Mouse (Mus musculus) gastrocnemius, postnatal 4 days (tissue): Measurements from ENCODE around the gene Etl4. TPM values are rescaled to one million over a fixed set of nuclear protein-coding genes. Genes with fewer than 3 reads are reported as not detected.
"Not testable (repeated sequence)": the region's sequence is repeated elsewhere in the genome, so short reads cannot be mapped to it uniquely, and the experiment has no call there.

Experiments used
- DNase-seq, 2 experiments: peaks; one replicate each; pipeline ENCODE4 v3.0.0; 2021 to 2022; ENCODE audit warnings: low spot score in 2 of 2, mixed read lengths in 2 of 2
- total RNA-seq, 2 experiments: library from RNA; stranded (reverse); gene quantifications; 2 replicates each; pipeline ENCODE4 v1.2.3; 2021

Etl4 gene
- total RNA-seq, 2 experiments from 2014 or later: 32.9 to 38.3 TPM

DNA sequence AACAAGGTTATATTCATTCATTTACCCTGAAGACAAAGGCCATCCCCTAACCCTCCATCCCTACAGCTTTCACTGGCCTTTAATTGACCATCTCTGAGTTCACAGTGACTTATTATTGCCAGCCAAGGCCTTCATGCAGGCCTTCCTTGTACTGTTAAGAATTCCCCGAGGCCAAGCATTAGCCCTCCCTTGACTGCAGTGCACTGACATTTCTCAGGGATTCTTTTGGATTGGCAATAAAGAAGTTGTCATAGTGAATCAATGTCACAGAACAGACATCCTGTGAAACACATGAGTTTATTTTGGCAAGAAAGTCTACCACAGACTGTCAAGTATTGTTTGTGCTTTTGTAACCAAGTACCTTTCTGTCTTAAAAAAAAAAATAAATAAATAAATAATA lies 257.5 kb downstream of the Etl4 start:
- DNase-seq: no peak

GRCm38 (mm10) chr2:20167566-20167965 lies 258.0 kb downstream of the Etl4 start:
- DNase-seq: no peak

DNA sequence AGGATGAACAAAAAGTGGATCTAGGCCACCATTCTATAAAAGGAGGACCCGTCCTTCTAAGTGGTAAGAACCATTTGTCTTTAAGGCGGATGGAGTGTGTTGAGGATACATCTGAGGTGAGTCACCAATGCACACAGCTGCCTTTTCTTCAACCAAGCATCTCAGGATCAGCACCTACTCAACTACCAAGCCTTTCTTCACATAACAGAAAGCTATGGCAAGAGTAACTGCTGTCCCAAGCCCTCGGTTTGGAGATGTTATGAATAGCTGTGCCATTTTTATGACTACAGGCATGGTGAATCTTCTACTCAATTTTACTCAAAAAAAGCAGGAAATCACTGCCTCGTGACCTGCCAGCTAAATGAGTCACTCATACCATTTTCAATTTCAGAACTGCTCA lies 258.6 kb downstream of the Etl4 start:
- DNase-seq: no peak

- DNase-seq: not testable (repeated sequence)
These were observed 267.0 kb downstream of the Etl4 start for GRCm38 (mm10) chr2:20176456-20177184.

DNA sequence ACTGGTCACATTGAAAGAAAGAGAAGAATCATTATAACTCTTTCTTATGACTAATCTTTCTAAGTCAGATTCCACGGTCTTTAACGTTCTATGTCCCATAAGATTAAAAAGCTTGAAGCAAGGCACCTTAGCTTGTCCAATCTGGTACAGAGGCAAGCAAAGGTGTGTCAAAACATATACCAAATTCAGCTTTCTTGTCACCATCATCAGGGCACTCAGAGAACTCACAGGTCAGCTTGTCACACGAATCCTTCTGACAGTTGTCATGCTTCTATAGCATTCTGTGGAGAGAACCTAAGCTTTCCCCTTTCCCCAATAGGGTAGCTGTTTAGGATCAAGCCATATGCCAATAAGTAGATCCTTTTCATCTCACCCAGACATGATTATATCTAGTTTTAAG lies 267.7 kb downstream of the Etl4 start:
- DNase-seq: not testable (repeated sequence)

DNA sequence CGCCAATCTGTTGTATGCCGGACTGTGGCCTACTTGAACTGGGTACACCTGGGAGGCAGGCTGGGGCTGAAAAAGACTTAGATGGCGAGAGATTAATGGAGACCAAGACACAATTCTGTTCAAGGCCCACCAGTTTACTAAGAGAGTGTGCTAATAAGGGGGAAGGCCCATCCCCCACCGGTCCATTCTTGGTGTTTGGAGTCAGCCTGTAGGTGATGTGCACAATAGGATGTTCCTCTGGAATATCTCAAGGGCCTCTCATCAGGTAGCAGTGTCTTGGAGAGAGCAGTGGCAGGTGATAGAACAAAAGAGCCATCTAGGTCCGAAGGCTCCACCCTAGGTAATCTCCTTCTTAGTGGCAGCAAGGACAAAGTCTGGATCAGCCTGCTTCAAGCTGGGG lies 271.0 kb downstream of the Etl4 start:
- DNase-seq: not testable (repeated sequence)

DNA sequence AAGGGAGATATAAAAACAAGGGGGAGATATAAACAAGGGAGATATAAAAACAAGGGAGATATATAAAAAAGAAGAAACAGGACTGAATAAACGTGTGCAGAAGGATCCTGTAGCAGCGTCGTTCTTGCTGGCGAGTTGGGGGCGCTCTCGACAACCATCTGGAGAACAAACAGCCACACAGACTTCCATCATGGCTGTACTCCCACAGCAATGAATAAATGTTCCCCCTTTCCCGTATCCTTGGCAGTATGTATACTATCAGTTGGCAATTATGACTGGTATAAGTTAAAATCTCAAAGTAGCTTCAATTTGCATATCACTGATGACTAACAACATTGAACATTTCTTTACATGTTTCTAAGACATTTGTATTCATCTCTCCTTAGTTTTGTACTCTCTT lies 277.6 kb downstream of the Etl4 start:
- not testable (repeated sequence) for DNase-seq

DNA sequence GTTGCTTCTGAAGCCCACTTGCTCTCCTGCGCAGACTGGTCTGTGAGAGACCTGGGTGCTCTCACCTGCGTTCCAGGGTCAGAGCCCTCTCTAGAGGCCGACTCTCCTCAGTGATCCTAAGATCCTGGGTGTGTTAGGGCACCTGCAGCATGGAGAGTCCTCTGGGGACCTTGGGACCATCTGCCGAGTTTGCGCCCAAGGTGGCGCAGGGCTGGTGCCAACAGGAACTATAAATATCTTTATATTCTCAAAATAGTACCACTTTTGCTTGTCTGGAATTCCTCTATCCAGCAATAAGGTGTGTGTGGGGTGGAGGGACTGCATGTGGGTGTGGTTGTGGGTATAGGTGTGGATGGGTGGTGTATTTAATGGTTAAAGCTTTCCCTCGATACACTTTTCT lies 293.4 kb downstream of the Etl4 start:
- DNase-seq: no peak

DNA sequence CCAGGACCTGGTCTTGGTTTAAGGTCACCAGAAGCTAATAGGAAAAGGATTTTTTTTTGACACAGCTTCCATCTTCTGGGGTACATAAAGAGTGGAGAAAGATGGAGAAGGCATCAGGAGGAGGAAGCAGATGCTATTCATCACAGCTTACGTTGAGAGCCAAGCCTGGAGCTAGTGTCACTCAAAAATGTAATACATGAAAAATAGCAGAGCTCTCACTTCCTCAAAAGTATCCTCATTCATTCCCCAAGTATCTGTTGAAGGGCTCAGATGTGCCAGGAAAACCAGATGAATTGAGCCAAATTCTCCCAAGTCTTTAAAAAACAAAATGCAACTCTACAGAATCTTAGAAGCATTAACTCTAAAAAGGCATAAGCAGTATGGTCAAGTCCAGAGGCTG lies 297.1 kb downstream of the Etl4 start:
- DNase-seq: no peak

- DNase-seq: no peak
These were observed 299.2 kb downstream of the Etl4 start for GRCm38 (mm10) chr2:20208683-20209194.

DNA sequence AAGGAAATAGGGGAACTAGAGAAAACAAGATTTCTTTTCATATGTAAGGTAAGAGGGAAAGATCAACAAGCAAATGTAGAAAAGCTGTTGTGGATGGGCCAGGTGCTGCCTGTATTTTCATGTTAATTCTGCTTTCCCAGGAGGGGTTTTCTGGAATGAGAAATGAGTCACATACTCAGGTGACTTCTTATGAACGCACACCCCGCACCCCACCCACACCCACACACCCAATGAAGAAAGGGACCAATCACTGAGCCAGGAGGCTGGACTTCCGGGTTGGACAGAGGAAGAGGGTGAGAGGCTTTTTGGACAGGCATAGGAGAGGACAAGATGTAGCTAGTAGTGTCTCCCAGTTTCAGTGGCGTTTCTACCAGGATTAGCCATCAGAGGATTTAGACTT lies 299.8 kb downstream of the Etl4 start:
- no peak for DNase-seq

GRCm38 (mm10) chr2:20216275-20216674 lies 306.7 kb downstream of the Etl4 start:
- no peak for DNase-seq

DNA sequence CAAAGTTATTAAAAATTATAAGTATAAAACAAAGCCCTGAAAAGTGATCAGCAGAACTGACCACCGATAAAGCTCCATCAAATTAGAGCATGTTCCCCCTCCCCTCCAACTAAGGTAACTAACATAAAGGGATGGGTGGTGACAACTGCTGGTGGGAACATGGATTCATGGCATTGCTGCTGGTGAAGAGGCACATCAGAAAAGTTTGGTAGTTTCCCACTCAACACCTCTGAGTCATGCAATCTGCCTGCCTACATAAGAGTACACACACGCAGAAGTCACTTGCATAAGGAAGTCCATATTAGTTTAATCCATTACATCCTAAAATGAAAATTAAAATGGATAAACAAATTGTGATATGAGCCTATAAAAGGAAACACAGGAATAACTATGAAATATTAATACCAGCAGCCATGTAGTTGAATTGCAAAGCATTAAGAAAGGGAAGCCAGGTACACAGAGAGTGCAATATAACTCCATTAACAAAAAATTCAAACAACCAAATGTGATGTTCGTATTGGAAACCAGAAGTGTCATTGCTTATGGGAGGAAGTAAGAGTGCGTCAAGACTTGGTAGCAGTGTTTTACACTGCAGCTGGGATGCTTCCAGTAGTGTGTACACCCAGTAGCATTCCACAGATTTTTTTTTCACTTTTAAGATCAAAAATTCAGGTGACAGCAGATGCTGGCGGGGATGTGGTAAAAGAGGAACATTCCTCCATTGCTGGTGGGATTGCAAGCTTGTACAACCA lies 307.3 kb downstream of the Etl4 start:
- DNase-seq: no peak

DNA sequence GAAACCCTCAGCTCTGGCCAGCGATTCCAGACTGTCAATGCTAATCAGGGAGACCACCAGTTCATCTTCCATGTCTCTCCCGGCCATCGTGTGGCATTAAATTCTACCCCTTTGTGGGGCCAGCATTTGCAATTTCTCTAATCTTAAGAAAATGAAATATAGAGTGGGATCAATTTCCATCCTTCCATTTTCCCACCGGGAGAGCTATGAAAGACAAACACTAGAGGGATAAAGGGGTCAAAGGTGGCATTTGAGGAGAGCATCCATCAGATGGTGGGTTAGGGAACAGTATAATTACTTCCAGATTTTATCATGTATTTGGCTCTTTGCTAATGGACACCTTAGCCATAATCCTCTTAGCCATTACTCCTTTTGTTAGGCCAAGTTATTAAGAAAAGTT lies 321.8 kb downstream of the Etl4 start:
- DNase-seq: no peak

DNA sequence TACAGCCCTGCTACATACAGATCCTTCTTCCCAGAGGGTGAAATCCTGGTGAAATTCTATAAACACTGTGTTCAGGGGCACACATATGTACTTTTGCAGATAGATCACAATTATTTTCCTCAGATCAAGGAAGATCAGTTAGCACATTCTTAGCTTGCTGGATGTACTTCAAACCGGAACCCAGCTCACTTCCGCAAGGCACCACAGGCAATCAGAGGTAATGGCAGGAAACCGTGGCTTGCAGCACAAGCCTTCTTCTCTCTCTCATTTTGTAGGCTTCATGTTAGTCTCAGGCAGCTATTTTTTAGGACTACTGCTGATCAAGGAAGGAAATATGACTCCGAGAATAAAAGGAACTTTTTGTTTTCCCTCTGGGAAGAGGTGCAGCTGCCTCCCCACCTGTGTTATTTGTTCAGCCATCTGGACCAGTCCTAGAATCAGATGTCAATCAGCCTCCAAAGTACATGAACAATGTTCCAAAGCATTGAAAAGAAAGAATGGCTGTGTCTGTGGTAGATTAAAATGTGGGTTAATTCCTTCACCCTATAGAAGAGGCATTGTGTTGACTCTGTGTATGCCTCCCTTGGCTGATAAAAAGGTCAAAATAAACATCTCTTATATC lies 338.6 kb downstream of the Etl4 start:
- DNase-seq: no peak

- no peak for DNase-seq
These were observed 339.8 kb downstream of the Etl4 start for GRCm38 (mm10) chr2:20249403-20249802.

- DNase-seq: peak; percentile 25 to 50
These were observed 366.5 kb downstream of the Etl4 start for GRCm38 (mm10) chr2:20276124-20276523.

DNA sequence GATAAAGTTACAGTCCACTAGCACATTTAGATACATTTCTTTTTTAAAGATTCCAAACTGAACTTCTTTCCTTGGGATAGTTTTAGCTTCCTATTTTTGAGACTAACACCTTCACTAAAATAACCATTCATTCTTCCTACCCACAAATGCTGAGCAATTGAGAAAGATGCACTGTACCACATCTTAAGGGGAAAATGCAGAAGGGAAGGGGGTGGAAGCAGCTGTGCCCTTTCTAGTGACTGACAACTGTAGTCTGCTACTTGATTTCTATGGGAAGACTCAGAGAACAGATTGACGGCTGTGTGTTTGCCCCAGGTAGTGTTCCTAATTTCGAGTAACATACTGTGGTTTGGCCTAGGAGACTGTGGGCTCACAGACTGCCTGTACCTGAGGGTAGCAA lies 372.3 kb downstream of the Etl4 start:
- DNase-seq: no peak

DNA sequence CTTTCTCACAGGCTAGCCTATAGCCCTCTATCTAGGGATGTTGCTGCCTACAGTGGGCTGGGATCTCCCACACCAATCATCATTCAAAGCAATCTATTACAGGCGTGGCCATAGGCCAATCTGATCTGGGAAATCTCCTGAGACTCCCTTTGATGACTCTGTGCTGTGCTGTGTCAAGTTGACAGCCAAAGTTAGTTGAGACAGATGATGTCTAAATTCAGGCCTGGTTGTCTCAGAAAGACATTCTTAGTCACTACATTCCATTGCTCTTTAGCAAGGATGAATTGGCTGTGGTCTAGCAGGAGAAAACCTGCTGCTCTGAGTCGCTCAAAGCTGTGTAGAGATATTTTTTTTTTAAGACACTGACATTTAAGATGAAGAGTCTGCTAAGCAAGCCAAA lies 374.8 kb downstream of the Etl4 start:
- no peak for DNase-seq

DNA sequence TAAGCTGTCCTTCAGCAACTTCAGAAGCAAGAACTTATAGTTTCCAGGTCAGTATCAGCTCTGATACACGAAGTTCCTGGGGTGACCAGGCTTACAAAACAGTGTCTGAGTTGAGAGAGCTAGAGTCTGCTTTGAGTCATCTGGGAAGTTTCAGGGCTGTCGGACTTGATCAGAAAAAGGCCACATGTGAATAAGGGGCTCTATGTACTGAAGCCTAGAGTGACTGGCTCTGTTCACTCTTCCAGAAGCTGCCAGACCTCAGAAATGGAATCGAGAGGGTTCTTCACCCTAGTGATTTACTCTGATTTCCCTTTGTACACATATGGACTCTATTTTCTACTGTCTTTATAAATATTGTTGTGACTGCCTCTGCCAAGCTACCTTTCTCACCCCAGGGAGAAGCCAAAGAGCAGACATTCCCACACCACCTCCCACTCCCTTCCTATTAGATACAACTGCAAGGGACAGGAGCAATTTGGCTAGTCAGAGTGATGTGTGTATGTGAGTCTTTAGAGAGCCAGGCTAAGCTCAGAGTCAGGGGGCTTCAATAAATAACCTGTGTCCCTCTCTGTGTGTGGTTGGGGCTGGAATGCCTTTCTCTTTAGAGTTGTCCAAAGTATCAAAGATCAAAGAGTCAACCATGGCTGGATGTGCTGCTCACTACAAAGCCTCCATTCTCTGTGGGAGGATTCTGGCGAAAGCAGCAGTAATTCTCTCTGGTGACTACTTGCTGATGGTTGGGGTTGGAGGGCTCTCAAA lies 381.6 kb downstream of the Etl4 start:
- no peak for DNase-seq

DNA sequence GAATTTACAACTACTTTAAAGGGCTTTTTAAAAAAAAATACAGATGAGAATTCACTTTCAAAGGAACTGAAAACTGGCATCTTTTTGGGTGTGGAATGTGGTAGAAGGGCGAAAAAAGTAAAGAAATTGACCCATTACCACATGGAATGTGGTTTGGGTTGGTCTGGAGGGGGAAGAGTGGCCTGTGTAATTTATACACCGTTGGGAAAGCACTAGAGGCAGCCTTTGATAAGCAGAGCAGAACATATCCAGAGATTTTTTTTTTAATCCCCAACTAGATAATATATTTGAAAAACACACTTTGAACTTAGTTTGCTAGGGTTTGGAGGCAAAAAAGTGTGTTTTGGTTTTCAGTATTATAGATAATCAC lies 382.1 kb downstream of the Etl4 start:
- DNase-seq: no peak
